Mouse (Mus musculus) natural killer cell, adult 2 months (primary cell): ENCODE results near the gene Cab39.

Experiments used
- DNase-seq, 2 experiments: peaks; one replicate each; pipeline ENCODE4 v3.0.0; 2022; ENCODE audit warnings: low spot score in 2 of 2

Cab39 gene

GRCm38 (mm10) chr1:85845476-85845875 is 52.2 kb downstream of the Cab39 start:
- DNase-seq, result no peak

DNA sequence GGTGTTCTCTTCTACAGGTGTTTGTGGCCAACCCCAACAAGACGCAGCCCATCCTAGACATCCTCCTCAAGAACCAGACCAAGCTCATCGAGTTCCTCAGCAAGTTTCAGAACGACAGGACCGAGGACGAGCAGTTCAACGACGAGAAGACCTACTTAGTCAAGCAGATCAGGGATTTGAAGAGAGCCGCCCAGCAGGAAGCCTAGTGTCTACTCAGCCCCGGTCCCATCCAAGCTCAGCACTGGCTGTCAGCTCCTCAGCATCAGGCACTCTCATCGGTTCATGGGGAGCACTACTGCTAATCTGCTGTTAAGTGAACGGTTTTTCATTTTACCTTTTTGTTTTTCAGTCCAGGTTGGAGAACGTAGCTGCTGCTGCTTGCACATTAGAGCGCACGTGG is 55.8 kb downstream of the Cab39 start:
- DNase-seq, result no peak

DNA sequence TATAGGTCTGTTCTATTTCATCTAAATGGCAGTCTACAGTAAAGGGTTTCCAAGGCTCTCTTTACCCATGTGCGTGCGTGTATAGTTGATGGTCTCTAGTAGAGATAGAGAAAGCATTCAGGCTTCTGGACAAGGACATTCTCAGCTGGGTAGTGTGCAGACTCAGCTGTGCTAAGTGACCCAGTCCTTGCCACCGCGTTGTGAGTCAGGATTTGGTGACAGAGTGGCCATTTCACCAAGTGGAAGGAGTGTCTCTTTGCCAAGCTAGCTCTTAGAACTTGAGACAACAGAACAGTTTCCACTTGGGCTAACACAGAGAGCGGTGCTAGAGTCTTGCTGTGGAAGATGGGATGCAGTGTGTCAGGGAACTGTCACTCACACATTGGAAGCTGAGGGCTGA is 57.6 kb downstream of the Cab39 start:
- DNase-seq, result no peak

DNA sequence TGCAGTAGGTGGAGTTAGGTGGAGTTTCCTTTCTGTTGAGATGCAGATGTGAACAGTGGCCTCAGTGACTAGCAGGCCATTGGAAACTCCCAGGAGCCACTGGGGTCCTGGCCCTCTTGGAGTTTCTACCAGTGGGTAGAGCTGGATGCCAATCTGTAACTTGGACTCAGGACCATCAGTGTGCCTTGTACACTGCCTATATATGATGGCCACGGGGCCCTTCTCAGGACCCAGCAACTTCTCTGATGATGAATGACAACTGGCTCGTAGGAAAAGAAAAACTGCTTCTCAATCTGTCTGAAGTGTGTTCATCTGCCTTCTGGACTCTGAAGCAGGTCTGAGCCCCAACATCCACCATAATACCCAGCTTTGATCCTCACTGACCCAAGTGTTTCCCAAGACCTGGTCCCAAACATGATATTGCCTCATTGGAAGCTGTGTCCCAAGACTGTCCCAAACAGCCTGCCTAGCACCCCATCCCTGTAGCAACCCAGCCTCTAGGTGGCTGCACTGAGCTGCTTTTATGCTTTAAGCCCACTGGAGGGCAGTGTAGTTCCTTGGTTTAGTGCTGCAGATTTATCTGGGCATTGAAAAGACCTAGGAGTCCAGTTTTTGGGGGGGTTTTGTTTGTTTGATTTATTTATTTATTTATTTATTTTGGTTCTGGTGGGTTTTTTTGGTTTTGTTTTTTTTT is 59.9 kb downstream of the Cab39 start:
- DNase-seq, result peak; percentile 47 to 58

DNA sequence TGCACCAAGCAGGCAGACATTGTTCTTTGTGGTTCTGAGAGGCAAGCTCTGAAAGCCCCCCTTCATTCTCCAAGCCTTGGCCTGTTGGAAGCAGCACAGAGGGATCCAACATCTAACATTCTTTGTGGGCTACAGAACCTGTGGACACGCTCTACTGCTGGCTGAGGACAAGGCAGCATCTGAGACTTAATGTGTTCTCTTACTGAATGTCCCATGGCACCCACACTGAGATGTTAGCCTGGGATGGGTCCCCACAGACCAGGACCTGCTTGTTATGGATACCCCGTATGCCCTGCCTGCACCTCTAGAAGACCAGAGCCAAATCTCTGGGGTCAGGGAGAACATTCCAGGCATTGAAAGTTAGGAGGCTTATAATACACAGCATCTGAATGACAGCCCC is 60.6 kb downstream of the Cab39 start:
- no peak for DNase-seq

- no peak for DNase-seq
These were observed 61.2 kb downstream of the Cab39 start for GRCm38 (mm10) chr1:85854475-85854874.

DNA sequence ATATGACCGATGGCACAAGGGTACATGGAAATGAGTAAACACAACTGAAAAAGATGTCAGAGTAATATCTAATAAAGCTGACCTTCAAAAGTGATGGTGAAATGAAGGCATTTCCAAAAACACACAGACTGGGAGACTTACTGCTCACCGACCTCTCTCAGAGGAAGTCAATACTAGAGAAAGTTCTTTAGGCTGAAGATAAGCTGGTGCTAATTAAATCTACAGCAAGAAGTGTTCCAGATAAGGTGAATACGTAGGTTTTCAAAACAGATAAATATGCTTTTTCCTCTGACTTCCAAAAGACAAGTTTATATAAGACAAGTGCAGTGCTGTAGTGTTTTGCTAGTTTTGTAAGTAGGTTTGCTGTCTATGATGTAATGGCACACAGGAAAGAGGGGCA is 63.0 kb downstream of the Cab39 start:
- DNase-seq, result no peak

- DNase-seq, result no peak
These were observed 64.1 kb downstream of the Cab39 start for GRCm38 (mm10) chr1:85857261-85857754.

DNA sequence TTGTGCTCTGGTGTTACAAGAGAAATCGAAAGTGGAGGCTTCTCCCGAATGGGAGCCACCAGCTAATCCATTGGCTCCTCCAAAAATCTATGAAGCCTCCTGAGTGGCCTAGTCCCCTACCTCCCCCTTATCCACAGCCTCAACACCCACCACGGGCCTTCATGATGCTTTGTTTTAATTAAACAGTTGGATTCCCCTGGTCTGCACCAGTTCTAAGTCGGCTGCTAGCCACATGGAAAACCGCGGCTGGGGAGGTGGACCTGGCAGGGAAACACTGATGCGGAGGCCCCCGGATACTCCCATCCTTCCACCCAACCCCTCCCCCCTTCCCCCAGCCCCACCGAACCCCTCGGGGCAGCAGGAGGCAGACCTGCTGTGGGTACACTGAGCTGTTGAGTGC is 71.1 kb downstream of the Cab39 start:
- no peak for DNase-seq

DNA sequence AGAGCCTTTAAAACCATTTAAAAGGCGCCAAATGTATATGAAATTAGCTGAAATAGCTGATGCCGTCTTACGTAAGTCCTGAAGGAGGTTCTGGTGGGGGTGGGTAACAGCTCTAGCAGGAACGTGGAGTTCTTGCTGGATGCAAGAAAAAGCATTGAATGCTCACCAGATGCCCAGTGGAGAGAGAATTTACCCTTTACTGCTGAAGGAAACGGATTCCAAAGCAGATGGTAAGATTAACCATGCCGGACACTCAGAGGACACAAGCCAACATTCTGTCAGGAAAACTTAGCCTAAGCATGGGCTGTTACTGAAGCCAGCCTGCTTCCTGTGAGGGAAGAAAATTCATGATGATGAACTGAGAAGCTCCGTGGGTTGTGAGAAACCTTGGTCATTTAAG is 76.8 kb downstream of the Cab39 start:
- DNase-seq, result no peak

DNA sequence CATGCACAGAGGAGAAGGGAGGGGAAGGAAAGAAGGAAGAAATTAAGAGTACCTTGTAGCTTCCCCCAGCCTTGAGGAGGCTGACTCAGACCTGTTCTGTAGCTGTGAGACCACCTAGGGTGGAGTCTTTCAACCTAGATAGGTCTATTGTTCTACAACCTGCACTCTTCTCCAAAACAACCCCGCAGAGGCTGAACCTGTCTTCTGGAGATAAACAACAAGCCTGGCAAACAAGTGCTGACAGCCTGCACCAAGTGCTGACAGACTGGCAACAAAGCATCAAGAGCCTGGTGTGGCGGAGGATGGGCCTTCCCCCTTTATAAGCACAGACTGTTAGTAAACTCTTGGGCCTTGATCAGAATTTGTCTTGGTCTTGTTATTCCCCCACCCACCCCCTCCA is 77.3 kb downstream of the Cab39 start:
- DNase-seq, result no peak

DNA sequence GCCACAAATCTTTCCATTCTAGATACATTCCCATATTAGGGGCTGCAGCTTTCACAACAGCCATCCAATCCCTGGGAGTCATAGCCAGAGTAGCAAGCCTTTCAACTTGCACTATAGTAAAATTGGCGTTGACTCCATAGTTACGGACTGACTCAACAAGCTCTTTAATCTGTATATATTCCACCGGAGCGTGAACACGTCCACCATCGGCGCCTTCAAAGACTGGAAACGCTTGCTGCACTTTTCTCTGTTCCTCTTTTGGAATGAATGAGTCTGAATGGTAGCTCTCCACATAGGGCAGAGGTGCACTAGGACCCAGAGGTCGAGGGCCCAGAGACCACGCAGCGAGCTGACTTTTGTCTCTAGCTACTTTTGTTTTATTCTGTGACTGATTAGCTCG is 88.8 kb downstream of the Cab39 start:
- DNase-seq, result no peak

- DNase-seq, result no peak
These were observed 94.0 kb downstream of the Cab39 start for GRCm38 (mm10) chr1:85887221-85887620.

- DNase-seq, result peak; percentile 55 to 61
These were observed 101.0 kb downstream of the Cab39 start, which contains the start of gene Itm2c for GRCm38 (mm10) chr1:85894231-85894747. Itm2c (plus strand) TSS chr1:85894281.

GRCm38 (mm10) chr1:85894748-85895360 is 101.6 kb downstream of the Cab39 start:
- DNase-seq, result peak in 1 of 2 experiments; percentile 9

- peak; percentile 58 to 69 for DNase-seq
These were observed 102.2 kb downstream of the Cab39 start for GRCm38 (mm10) chr1:85895391-85895837.

DNA sequence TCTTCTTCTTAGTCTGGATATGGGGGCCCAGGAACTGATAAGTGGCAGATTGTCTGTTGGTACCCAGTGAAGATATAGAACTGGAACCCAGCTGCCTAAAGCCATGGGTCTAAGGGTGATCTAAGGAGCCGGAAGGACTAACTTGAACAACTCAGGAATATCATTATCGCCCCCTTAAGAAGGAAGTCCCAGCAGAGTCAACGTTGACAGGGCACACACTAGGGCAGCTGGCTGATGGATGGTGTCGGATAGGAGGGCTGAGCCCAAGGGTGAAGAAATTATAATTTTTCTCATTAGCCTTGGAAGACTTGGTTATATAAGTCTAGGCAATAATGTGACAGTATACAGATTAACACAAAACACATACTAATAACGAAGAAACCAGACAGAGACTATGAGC is 102.9 kb downstream of the Cab39 start:
- DNase-seq, result no peak

DNA sequence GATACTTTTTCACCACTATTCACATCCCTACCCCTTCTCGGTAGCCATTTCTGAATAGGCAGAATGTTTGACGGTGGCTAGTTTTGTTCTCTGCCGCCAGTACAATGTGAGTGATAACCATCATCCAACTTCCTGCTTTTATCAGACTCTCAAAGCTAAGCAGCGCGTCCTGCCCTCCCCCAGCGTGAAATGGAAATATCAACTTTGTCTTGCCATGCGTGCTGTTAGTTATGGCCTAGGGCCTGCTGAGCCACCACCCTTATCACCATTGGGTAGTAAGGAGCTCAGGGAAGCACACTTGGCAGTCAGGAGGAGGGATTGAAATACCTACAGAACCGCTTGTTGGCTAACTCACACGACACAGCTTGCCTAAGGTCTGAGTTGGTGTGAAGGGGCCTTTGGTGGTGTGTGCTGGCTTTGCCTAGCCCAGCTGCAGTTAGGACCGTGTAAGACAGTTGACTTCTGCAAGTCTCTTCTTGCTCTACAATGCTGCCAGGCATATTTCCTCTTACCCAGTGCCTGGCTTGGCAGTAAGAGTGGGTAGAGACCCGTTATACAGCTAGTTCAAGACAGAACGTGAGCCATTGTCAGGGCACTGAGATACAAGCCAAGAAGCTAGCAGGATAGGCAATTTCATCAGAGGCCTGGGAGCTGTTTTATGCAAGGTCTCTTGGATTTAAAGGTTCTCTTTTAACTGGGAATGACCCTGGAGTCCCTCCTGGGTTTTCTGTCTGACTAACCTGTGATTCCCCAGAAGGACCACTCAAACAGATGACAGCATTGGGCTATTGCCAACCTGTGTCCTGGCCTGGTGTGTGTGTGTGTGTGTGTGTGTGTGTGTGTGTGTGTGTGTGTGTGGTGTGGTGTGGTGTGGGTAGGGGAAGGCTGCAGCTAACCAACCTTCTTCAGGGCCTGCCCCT is 103.8 kb downstream of the Cab39 start:
- peak; percentile 10 to 22 for DNase-seq

DNA sequence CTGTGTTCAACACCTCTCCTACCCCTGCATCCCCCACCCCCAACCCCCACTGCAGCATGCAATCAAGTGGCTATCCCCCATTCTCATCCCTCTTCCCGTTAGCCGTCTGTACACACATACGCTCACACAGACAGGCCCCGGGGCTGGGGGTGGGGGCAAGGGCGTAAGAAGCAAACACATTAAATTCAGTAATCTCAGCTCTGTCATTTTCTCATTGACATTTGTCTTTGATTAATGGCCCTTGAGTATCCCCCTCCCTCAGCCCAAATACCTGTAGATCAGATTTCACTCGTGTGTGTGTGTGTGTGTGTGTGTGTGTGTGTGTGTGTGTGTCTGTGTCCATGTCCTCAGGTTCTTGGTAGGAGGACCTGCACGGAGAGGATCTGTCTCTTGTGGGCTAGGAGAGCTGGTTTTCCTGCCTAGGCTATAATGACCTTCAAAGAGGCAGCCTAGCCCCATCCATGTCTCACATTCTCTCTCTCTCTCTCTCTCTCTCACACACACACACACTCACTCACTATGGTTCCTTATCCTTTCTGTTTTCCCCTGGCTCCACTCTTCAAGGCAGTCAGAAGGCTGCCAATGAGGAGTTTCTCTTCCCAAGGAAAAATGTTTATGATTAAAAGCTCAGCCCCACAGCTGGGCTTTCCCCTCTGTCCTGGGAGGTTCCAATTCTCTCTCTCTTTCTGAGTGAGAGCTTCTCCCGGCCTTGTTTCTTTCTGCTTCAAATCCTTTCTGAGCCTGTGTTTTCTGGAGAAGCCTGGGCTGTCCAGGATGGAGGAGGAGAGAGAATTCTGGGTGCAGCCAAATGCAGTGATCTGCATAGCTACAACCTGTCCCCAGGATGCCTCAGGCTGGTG is 104.9 kb downstream of the Cab39 start:
- DNase-seq, result no peak

DNA sequence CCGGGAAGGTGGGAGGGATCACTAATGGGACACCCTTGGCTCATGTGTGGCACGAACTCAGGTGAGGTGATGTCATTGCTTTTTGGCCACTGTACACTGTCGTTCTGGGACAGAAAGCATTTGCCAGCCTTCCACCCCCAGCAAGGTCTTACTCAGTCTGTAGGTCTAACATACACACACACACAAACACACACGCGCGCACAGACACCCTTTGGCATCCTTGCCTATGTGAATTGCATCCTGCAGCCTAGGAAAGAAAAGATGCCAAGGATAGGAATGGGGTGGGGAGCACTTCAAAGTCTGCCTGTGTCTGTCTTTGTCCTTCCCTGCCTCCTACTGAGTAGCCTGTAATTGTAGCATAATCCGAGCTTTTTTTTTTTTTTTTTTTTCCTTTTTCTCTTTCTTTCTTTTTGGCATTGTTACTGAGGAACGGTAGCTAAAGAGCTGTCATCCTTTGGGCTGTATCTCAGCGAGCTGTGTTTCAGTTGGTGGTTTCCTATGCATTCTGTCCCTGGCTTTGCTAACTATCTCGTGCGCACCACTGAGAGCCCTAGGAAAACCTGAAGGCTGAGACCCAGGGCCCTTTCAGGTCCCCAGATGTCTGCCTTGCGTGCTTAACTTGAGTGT is 105.6 kb downstream of the Cab39 start:
- no peak for DNase-seq

DNA sequence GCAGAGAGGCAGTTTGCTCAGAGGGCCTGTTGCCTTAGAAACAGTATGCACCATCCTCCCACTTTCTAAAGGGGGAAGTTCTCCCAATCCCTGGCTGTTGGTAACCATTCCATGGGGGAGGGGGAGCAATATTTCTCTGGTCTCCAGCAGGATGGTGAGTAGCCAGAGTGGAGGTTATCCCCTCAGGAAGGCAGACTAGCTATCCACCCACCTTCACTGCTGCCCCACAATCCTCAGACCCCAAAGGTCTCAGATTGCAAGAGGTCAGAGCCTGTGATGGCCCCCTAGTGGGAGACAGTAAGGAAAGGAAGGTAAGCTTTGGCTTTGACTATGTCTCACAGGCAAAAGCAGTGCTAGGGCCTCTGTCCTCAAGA is 106.1 kb downstream of the Cab39 start:
- no peak for DNase-seq
